Mouse (Mus musculus): ENCODE measurements around the gene Sgms1. TPM values are rescaled to one million over a fixed set of nuclear protein-coding genes. Genes with fewer than 3 reads are reported as not detected.

Sgms1 gene
- polyA plus RNA-seq, 2 experiments, result 20.8 to 36.8 TPM

GRCm38 (mm10) chr19:32381511-32381961, 8.0 kb downstream of the Sgms1 start:
- H3K4me1 ChIP-seq (ENCODE audit: control insufficient read depth, insufficient read depth, low read length), result peaks cover 2% of the 10 kb centered on the region

GRCm38 (mm10) chr19:32380748-32381147, 8.8 kb downstream of the Sgms1 start:
- WGBS, result 88% methylated on average over 11 of the region's 11 CpGs
- no peaks in the 10 kb centered on the region for H3K27me3 ChIP-seq (ENCODE audit: control insufficient read depth, insufficient read depth, low read length)
- no peak for TF ChIP-seq POLR2A (IDR thresholded peaks at IDR 0.05; ENCODE audit: borderline replicate concordance, extremely low read depth, insufficient read depth, insufficient read length)

More at GRCm38 (mm10) chr19:32381511-32381961, 8.0 kb downstream of the Sgms1 start:
- no peak for DNase-seq (ENCODE audit: low spot score)
- no peaks in the 10 kb centered on the region for H3K9me3 ChIP-seq (ENCODE audit: control insufficient read depth, low read length)
- ATAC-seq (ENCODE audit: low FRiP score, low read depth), result no peak
- H3K27me3 ChIP-seq (ENCODE audit: control insufficient read depth, insufficient read depth, low read length), result no peaks in the 10 kb centered on the region
- no peak for TF ChIP-seq POLR2A (IDR thresholded peaks at IDR 0.05; ENCODE audit: borderline replicate concordance, extremely low read depth, insufficient read depth, insufficient read length)
- WGBS, result 57% methylated on average over 3 of the region's 3 CpGs
- no peak overlapping the region for H3K27ac ChIP-seq (replicated peaks; ENCODE audit: low read depth, low read length)
- H3K9ac ChIP-seq (ENCODE audit: low read depth, low read length, severe bottlenecking), result no peak overlapping the region
- H3K4me2 ChIP-seq (replicated peaks; ENCODE audit: low read depth, low read length, severe bottlenecking), result no peak overlapping the region
- no peak overlapping the region for H3K4me3 ChIP-seq (replicated peaks; ENCODE audit: low read length)
- no peaks in the 10 kb centered on the region for H3K36me3 ChIP-seq (ENCODE audit: control insufficient read depth, insufficient read depth, low read length)

GRCm38 (mm10) chr19:32379239-32379920, 10.1 kb downstream of the Sgms1 start:
- Histone ChIP-seq H3K9ac (ENCODE audit: low read depth, low read length, severe bottlenecking) (no peak overlapping the region), H3K4me3 (replicated peaks; ENCODE audit: low read length) (no peak overlapping the region), H3K27ac (replicated peaks; ENCODE audit: low read depth, low read length) (no peak overlapping the region), H3K4me1 (ENCODE audit: control insufficient read depth, insufficient read depth, low read length) (peaks cover 2% of the 10 kb centered on the region), H3K9me3 (ENCODE audit: control insufficient read depth, low read length) (no peaks in the 10 kb centered on the region), H3K27me3 (ENCODE audit: control insufficient read depth, insufficient read depth, low read length) (no peaks in the 10 kb centered on the region), H3K36me3 (ENCODE audit: control insufficient read depth, insufficient read depth, low read length) (no peaks in the 10 kb centered on the region), H3K4me2 (replicated peaks; ENCODE audit: low read depth, low read length, severe bottlenecking) (no peak overlapping the region)
- WGBS, result 79% methylated on average over 6 of the region's 6 CpGs
- DNase-seq (ENCODE audit: low spot score), result no peak
- no peak for ATAC-seq (ENCODE audit: low FRiP score, low read depth)
- no peak for TF ChIP-seq POLR2A (IDR thresholded peaks at IDR 0.05; ENCODE audit: borderline replicate concordance, extremely low read depth, insufficient read depth, insufficient read length)

More at GRCm38 (mm10) chr19:32380748-32381147, 8.8 kb downstream of the Sgms1 start:
- no peak overlapping the region for H3K4me2 ChIP-seq (replicated peaks; ENCODE audit: low read depth, low read length, severe bottlenecking)
- H3K9me3 ChIP-seq (ENCODE audit: control insufficient read depth, low read length), result no peaks in the 10 kb centered on the region
- ATAC-seq (ENCODE audit: low FRiP score, low read depth), result no peak
- no peak overlapping the region for H3K27ac ChIP-seq (replicated peaks; ENCODE audit: low read depth, low read length)
- no peaks in the 10 kb centered on the region; the same call in none of the 2 replicates for H3K4me1 ChIP-seq (ENCODE audit: control insufficient read depth, insufficient read depth, low read length)
- no peak overlapping the region for H3K4me3 ChIP-seq (replicated peaks; ENCODE audit: low read length)
- no peak overlapping the region for H3K9ac ChIP-seq (ENCODE audit: low read depth, low read length, severe bottlenecking)
- no peaks in the 10 kb centered on the region for H3K36me3 ChIP-seq (ENCODE audit: control insufficient read depth, insufficient read depth, low read length)
- DNase-seq (ENCODE audit: low spot score), result no peak

GRCm38 (mm10) chr19:32378581-32378980, 10.9 kb downstream of the Sgms1 start:
- Histone ChIP-seq H3K4me2 (replicated peaks; ENCODE audit: low read depth, low read length, severe bottlenecking) (no peak overlapping the region), H3K4me1 (ENCODE audit: control insufficient read depth, insufficient read depth, low read length) (peaks cover 2% of the 10 kb centered on the region), H3K9ac (ENCODE audit: low read depth, low read length, severe bottlenecking) (no peak overlapping the region), H3K36me3 (ENCODE audit: control insufficient read depth, insufficient read depth, low read length) (no peaks in the 10 kb centered on the region), H3K27ac (replicated peaks; ENCODE audit: low read depth, low read length) (no peak overlapping the region), H3K27me3 (ENCODE audit: control insufficient read depth, insufficient read depth, low read length) (no peaks in the 10 kb centered on the region), H3K4me3 (replicated peaks; ENCODE audit: low read length) (no peak overlapping the region), H3K9me3 (ENCODE audit: control insufficient read depth, low read length) (no peaks in the 10 kb centered on the region)
- no peak for TF ChIP-seq POLR2A (IDR thresholded peaks at IDR 0.05; ENCODE audit: borderline replicate concordance, extremely low read depth, insufficient read depth, insufficient read length)
- ATAC-seq (ENCODE audit: low FRiP score, low read depth) (no peak), DNase-seq (ENCODE audit: low spot score) (no peak)
- 62% methylated on average over 3 of the region's 3 CpGs for WGBS

- ATAC-seq (ENCODE audit: low FRiP score, low read depth) (no peak), DNase-seq (ENCODE audit: low spot score) (no peak)
- H3K4me3 ChIP-seq (replicated peaks; ENCODE audit: low read length), result no peak overlapping the region
- no peak overlapping the region for H3K27ac ChIP-seq (replicated peaks; ENCODE audit: low read depth, low read length)
- H3K4me2 ChIP-seq (replicated peaks; ENCODE audit: low read depth, low read length, severe bottlenecking), result no peak overlapping the region
- no peak for TF ChIP-seq POLR2A (IDR thresholded peaks at IDR 0.05; ENCODE audit: borderline replicate concordance, extremely low read depth, insufficient read depth, insufficient read length)
- 61% methylated on average over 7 of the region's 7 CpGs for WGBS
- H3K9ac ChIP-seq (ENCODE audit: low read depth, low read length, severe bottlenecking), result no peak overlapping the region
- H3K36me3 ChIP-seq (ENCODE audit: control insufficient read depth, insufficient read depth, low read length), result no peaks in the 10 kb centered on the region
- peaks cover 2% of the 10 kb centered on the region for H3K4me1 ChIP-seq (ENCODE audit: control insufficient read depth, insufficient read depth, low read length)
- no peaks in the 10 kb centered on the region for H3K27me3 ChIP-seq (ENCODE audit: control insufficient read depth, insufficient read depth, low read length)
- no peaks in the 10 kb centered on the region for H3K9me3 ChIP-seq (ENCODE audit: control insufficient read depth, low read length)
Observed at GRCm38 (mm10) chr19:32377701-32378325, 11.7 kb downstream of the Sgms1 start.
